Mouse (Mus musculus): ENCODE measurements around the gene Ino80. TPM values are rescaled to one million over a fixed set of nuclear protein-coding genes. Genes with fewer than 3 reads are reported as not detected.
"Not testable (repeated sequence)": the region's sequence is repeated elsewhere in the genome, so short reads cannot be mapped to it uniquely, and the experiment has no call there.

Ino80 gene
- total and polyA plus RNA-seq, 2 experiments from 2014 or later = 2.2 to 16.3 TPM

DNA sequence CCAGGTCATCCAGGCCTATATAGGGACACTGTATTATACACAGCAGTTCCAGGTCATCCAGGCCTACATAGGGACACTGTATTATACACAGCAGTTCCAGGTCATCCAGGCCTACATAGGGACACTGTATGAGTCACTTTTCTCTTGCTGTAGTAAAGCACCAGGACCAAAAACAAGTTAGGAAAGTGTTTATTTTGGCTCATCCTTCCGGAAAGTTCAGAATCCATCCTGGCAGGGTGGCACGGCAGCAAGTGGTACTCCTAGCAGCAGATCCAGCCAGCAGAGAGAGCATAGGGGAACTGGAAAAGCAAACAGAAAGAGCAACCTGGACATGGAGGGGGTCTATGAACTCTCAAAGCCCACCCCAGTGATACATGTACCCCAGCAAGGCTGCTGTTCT lies 33.4 kb upstream of the Ino80 start:
- 92% methylated on average over 2 of the region's 2 CpGs for WGBS
- ATAC-seq = no peak

DNA sequence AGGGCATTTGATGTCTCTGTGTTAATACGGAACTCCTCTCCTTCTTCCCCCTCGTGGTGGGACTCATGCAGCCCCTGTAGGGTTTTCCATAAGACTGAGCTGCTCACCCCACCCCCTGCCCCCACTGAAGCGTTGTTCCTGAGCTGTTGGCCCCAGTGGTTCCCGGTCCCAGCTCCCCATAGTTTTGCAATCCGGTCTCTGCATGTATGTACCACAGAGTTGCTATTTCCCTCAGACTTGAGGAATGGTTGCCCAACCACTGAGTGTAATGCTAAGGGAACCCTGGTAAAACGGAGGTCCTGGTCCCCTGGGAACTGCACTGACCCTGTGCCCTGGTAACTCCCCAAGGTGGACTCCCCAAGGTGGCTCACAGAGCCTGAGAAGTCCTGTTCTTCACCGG lies 31.0 kb upstream of the Ino80 start:
- H3K27me3 ChIP-seq (ENCODE audit: insufficient read depth, low read length); H3K9me3 ChIP-seq (ENCODE audit: low read length); H3K4me2 ChIP-seq (ENCODE audit: low read depth); H3K9ac ChIP-seq; H3K4me3 ChIP-seq (ENCODE audit: low read depth, low read length); DNase-seq; H3K4me1 ChIP-seq (ENCODE audit: insufficient read depth); H3K27ac ChIP-seq (ENCODE audit: low read depth, low read length); ATAC-seq; H3K36me3 ChIP-seq (ENCODE audit: insufficient read depth): not testable (repeated sequence)
- WGBS = 70% methylated on average over 7 of the region's 7 CpGs

More for the DNA sequence above, 33.4 kb upstream of the Ino80 start:
- Histone ChIP-seq H3K4me2 (ENCODE audit: low read depth) (no peak overlapping the region), H3K36me3 (ENCODE audit: insufficient read depth) (no peaks in the 10 kb centered on the region), H3K4me1 (ENCODE audit: insufficient read depth) (no peaks in the 10 kb centered on the region), H3K9me3 (ENCODE audit: low read length) (no peaks in the 10 kb centered on the region), H3K27me3 (ENCODE audit: insufficient read depth, low read length) (no peaks in the 10 kb centered on the region), H3K27ac (ENCODE audit: low read depth, low read length) (no peak overlapping the region), H3K9ac (no peak overlapping the region), H3K4me3 (ENCODE audit: low read depth, low read length) (no peak overlapping the region)
- no peak for TF ChIP-seq CTCF (IDR thresholded peaks at IDR 0.05; ENCODE audit: low read depth)
- DNase-seq = no peak

DNA sequence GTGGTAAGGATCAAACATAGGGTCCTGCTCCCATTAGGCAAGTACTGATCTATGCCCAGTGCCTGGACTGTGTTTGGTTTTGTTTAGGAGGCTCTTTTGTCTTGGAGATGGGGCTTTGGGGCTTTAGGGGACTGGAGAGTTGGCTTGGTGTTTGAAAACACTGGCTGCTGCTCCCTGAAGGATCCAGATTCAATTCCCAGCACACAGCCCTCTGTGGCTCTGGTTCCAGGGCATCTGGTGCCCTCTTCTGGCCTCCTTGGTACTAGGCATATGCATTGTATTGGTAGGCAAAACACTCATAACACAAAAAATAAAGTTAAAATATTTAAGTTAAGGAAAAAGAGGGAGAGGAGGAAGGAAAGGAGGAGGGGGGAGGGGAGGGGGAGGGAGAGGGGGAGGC lies 29.6 kb upstream of the Ino80 start:
- H3K4me2 ChIP-seq (ENCODE audit: low read depth) = no peak overlapping the region

DNA sequence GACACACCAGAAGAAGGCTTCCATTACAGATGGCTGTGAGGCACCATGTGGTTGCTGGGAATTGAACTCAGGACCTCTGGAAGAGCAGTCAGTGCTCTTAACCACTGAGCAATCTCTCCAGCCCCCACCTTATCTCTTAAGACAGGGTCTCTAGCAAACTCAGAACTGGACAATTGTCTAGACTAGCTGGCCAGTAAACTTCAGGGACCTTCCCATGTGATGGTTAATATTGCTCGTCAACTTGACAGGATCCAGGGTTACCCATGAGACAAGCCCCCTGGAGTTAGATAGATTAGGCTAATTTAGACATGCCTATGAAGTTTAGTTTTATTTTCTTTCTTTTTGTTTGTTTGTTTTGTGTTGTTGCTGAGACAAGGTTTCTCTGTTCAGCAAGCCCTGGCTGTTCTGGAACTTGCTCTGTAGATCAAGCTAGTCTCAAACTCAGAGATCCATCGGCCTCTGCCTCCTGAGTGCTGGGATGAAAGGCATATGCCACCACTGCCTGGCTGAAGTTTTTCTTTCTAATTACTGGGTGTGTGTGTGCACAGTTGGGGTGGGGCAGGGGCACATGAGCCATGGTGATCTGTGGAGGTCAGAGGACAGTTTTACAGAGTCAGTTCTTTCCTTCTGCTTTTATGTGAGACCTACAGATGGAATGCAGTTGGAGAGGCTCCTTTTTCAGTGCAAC lies 23.6 kb upstream of the Ino80 start:
- Histone ChIP-seq H3K9ac (no peak overlapping the region), H3K27ac (ENCODE audit: low read depth, low read length) (no peak overlapping the region), H3K4me1 (ENCODE audit: insufficient read depth) (no peaks in the 10 kb centered on the region), H3K4me3 (ENCODE audit: low read depth, low read length) (no peak overlapping the region), H3K9me3 (ENCODE audit: low read length) (no peaks in the 10 kb centered on the region), H3K27me3 (ENCODE audit: insufficient read depth, low read length) (no peaks in the 10 kb centered on the region), H3K36me3 (ENCODE audit: insufficient read depth) (no peaks in the 10 kb centered on the region), H3K4me2 (ENCODE audit: low read depth) (no peak overlapping the region)
- DNase-seq = no peak
- no peak for TF ChIP-seq CTCF (IDR thresholded peaks at IDR 0.05; ENCODE audit: low read depth)
- no peak for ATAC-seq
- 91% methylated on average over 2 of the region's 2 CpGs for WGBS

More for the DNA sequence above, 29.6 kb upstream of the Ino80 start:
- H3K9ac ChIP-seq = no peak overlapping the region
- no peak overlapping the region for H3K4me3 ChIP-seq (ENCODE audit: low read depth, low read length)
- no peak for DNase-seq
- H3K27ac ChIP-seq (ENCODE audit: low read depth, low read length) = no peak overlapping the region
- no peaks in the 10 kb centered on the region for H3K4me1 ChIP-seq (ENCODE audit: insufficient read depth)
- no peak for ATAC-seq
- no peak for TF ChIP-seq CTCF (IDR thresholded peaks at IDR 0.05; ENCODE audit: low read depth)
- H3K9me3 ChIP-seq (ENCODE audit: low read length) = no peaks in the 10 kb centered on the region
- no peaks in the 10 kb centered on the region for H3K36me3 ChIP-seq (ENCODE audit: insufficient read depth)
- no peaks in the 10 kb centered on the region for H3K27me3 ChIP-seq (ENCODE audit: insufficient read depth, low read length)

DNA sequence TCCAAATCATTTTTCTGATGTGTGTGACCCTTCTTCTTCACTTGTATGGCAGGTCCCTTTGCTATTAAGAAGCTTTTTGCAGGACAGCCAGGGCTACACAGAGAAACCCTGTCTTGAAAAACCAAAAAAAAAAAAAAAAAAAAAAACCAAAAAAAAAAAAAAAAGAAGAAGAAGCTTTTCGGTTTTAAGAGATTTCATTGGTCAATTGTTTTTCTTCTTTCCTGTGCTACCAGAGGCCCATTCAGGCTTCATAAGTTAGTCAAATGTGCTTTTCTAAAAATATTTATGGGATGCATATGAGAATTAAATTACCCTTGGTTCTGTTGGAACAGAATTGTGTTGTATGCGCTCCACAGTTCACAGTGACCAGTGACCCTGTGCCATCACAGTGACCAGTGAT lies 21.4 kb upstream of the Ino80 start:
- Histone ChIP-seq H3K4me1 (ENCODE audit: insufficient read depth) (no peaks in the 10 kb centered on the region), H3K27ac (ENCODE audit: low read depth, low read length) (no peak overlapping the region), H3K4me2 (ENCODE audit: low read depth) (no peak overlapping the region), H3K9ac (no peak overlapping the region), H3K9me3 (ENCODE audit: low read length) (no peaks in the 10 kb centered on the region), H3K4me3 (ENCODE audit: low read depth, low read length) (no peak overlapping the region), H3K36me3 (ENCODE audit: insufficient read depth) (no peaks in the 10 kb centered on the region), H3K27me3 (ENCODE audit: insufficient read depth, low read length) (no peaks in the 10 kb centered on the region)
- WGBS = 91% methylated on average over 2 of the region's 2 CpGs
- TF ChIP-seq CTCF (IDR thresholded peaks at IDR 0.05; ENCODE audit: low read depth) = no peak
- ATAC-seq = no peak
- no peak for DNase-seq

DNA sequence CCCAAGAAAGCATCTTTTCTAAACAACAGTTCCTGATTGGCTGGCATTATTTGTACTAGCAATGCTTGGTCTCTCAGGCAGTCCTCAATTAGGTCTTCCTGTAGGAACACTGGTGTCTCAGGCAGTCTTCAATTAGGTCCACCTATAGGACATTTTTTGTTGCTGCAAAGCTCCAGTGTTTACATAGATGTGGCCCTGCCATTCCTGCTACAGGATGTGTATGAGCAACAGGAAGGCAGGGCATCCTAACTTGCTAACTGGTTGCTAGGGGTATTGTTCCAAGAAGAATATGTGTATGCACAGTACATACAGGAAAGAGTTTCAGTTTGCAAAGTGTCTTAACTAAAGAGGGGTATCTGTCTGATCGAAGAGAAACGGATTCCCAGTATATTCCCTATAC lies 18.6 kb upstream of the Ino80 start:
- DNase-seq (no peak), ATAC-seq (no peak)
- H3K9me3 ChIP-seq (ENCODE audit: low read length) = no peaks in the 10 kb centered on the region
- 97% methylated on average over 2 of the region's 2 CpGs for WGBS
- no peaks in the 10 kb centered on the region for H3K4me1 ChIP-seq (ENCODE audit: insufficient read depth)
- H3K4me2 ChIP-seq (ENCODE audit: low read depth) = no peak overlapping the region
- no peak for TF ChIP-seq CTCF (IDR thresholded peaks at IDR 0.05; ENCODE audit: low read depth)
- H3K27ac ChIP-seq (ENCODE audit: low read depth, low read length) = no peak overlapping the region
- H3K27me3 ChIP-seq (ENCODE audit: insufficient read depth, low read length) = no peaks in the 10 kb centered on the region
- no peaks in the 10 kb centered on the region for H3K36me3 ChIP-seq (ENCODE audit: insufficient read depth)
- H3K4me3 ChIP-seq (ENCODE audit: low read depth, low read length) = no peak overlapping the region
- no peak overlapping the region for H3K9ac ChIP-seq

DNA sequence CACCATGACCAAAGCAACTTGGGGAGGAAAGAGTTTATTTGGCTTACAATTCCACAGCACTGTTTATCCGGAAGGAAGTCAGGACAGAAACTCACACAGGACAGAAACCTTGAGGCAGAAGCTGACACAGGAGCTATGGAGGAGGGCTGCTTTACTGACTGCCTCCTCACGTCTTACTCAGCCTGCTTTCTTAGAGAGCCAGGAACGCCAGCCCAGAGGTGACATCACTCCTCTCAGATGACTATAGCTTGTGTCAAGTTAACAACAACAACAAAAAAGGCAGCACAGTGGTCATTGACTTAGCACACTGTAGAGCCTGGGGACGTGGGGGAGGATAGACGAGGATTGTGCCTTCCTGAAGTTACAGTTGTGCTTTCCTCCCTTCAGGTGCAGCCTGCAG lies 14.5 kb upstream of the Ino80 start:
- Histone ChIP-seq H3K4me2 (ENCODE audit: low read depth) (no peak overlapping the region), H3K9me3 (ENCODE audit: low read length) (no peaks in the 10 kb centered on the region), H3K4me3 (ENCODE audit: low read depth, low read length) (no peak overlapping the region), H3K27me3 (ENCODE audit: insufficient read depth, low read length) (no peaks in the 10 kb centered on the region), H3K9ac (no peak overlapping the region), H3K27ac (ENCODE audit: low read depth, low read length) (no peak overlapping the region), H3K36me3 (ENCODE audit: insufficient read depth) (no peaks in the 10 kb centered on the region), H3K4me1 (ENCODE audit: insufficient read depth) (no peaks in the 10 kb centered on the region)
- TF ChIP-seq CTCF (IDR thresholded peaks at IDR 0.05; ENCODE audit: low read depth) = no peak
- WGBS = 53% methylated on average over 5 of the region's 5 CpGs
- no peak for ATAC-seq
- DNase-seq = no peak
